In genomic region chr7:141437178-141438120, GRCm38 (mm10) we compare ENCODE assay signal across 8 mouse cellular contexts. TPM values are rescaled to one million over a fixed set of nuclear protein-coding genes. Genes with fewer than 3 reads are reported as not detected.
DNase-seq lines count a peak whose midpoint lies in the region; ATAC-seq and TF ChIP-seq lines count a peak whose summit lies in the region.

Slc25a22 (minus strand) TSS chr7:141437892.

- H3K4me1 ChIP-seq in hindbrain, embryonic 13.5 days (replicated peaks): peaks cover 57% of the 10 kb centered on the region

- H3K79me2 ChIP-seq in macrophage (ENCODE audit: inconsistent target): peaks cover 39% of the 10 kb centered on the region

- H3K27ac ChIP-seq in hindbrain, embryonic 13.5 days: peak within 1 kb of the TSS; percentile 86
- peak within 1 kb of the TSS; percentile 94 for H3K27ac ChIP-seq in left cerebral cortex, adult 2 months
- peak within 1 kb of the TSS; percentile 61 for H3K27ac ChIP-seq in macrophage

- no peaks in the 10 kb centered on the region for H3K27me3 ChIP-seq in hindbrain, embryonic 13.5 days

- peak; percentile 80 for TF ChIP-seq CTCF in left cerebral cortex, adult 2 months (IDR thresholded peaks at IDR 0.05)

- peak within 1 kb of the TSS; percentile 77 for H3K4me2 ChIP-seq in hindbrain, embryonic 13.5 days

- H3K4me3 ChIP-seq in hindbrain, embryonic 13.5 days: peak within 1 kb of the TSS; percentile 64
- peak within 1 kb of the TSS; percentile 81 for H3K4me3 ChIP-seq in left cerebral cortex, adult 2 months
- peak within 1 kb of the TSS; percentile 52 for H3K4me3 ChIP-seq in macrophage (ENCODE audit: inconsistent target)

- H3K9ac ChIP-seq in hindbrain, embryonic 13.5 days: peak within 1 kb of the TSS; percentile 85

- peaks cover 20% of the 10 kb centered on the region for H3K36me3 ChIP-seq in hindbrain, embryonic 13.5 days
- peaks cover 15% of the 10 kb centered on the region for H3K36me3 ChIP-seq in macrophage (ENCODE audit: inconsistent target)

- H3K9me3 ChIP-seq in hindbrain, embryonic 13.5 days: no peaks in the 10 kb centered on the region

- DNase-seq in adrenal gland, adult (ENCODE audit: inconsistent age in 2 of 2, low spot score in 1 of 2): peak; percentile 86 to 95
- peak; percentile 86 to 88 for DNase-seq in cerebellum, postnatal 36 days
- peak; percentile 83 to 85 for DNase-seq in frontal cortex, postnatal 36 days (ENCODE audit: low spot score in 2 of 2)
- DNase-seq in left cerebral cortex, adult 2 months (ENCODE audit: extremely low spot score in 1 of 2, low spot score in 2 of 2): peak; percentile 83 to 84
- DNase-seq in right cerebral cortex, postnatal 14 days: peak; percentile 82
- peak; percentile 85 for DNase-seq in yolk sac, embryonic 10.5 days (ENCODE audit: low spot score)

- intact Hi-C loops in left cerebral cortex, adult 2 months (cut with DNase I): loop anchor here (1.0 kb wide), 1 partner anchor 28 kb away; no protein-coding TSS in a partner anchor

- 6% methylated on average over 50 of the region's 53 CpGs for whole genome bisulfite sequencing in hindbrain, embryonic 13.5 days
- WGBS in macrophage (ENCODE audit: missing documents): 7% methylated on average over 52 of the region's 53 CpGs

- ATAC-seq in hindbrain, embryonic 13.5 days (ENCODE audit: low FRiP score): peak; percentile 76

RNA-seq across cellular contexts. Expression of gene Slc25a22, which starts in this region (rescaled TPM):
- 71.3 and 76.3 TPM in 2 replicates for polyA plus RNA-seq in hindbrain, embryonic 13.5 days (2015; fragmentation: Nextera tagmentation; extraction: Ambion mirVana)
- total RNA-seq in left cerebral cortex, adult 2 months (2021): 100 to 1,000 TPM; 253 to 262 TPM
- total RNA-seq in macrophage (2018; cell fraction: chromatin; rRNA removed): 100 to 1,000 TPM in 14 of 26 experiments, 10 to 100 TPM in 12; 29.9 to 222 (median 122) TPM
- total RNA-seq in macrophage (2018; cell fraction: cytosol; rRNA removed): 10 to 100 TPM; 12.6 to 98.1 (median 37.0) TPM
- total RNA-seq in macrophage (2018; cell fraction: nucleus; rRNA removed): 100 to 1,000 TPM in 11 of 26 experiments, 10 to 100 TPM in 15; 35.5 to 215 (median 86.3) TPM
- polyA plus RNA-seq in macrophage (2018): 12.7 to 36.5 TPM (median 27.8 TPM) in 3 replicates

Comparison
In these comparisons a context has a peak if more than half of its experiments do, and no peak if none do; other contexts are left out.
1. Peak in every context shown above with its lines: DNase-seq, ATAC-seq, H3K4me3 ChIP-seq and H3K27ac ChIP-seq.